Mouse (Mus musculus): Measurements from ENCODE around the gene Ppp2r5b. TPM values are rescaled to one million over a fixed set of nuclear protein-coding genes. Genes with fewer than 3 reads are reported as not detected.

Gene Ppp2r5b
- polyA plus RNA-seq, 1 experiment = 58.7 TPM

GRCm38 (mm10) chr19:6262222-6262621 is 26.6 kb upstream of the Ppp2r5b start:
- 61% methylated on average over 7 of the region's 7 CpGs for WGBS
- Histone ChIP-seq H3K4me3 (replicated peaks; ENCODE audit: extremely low read depth, low read depth, low read length) (no peak overlapping the region), H3K4me1 (ENCODE audit: control insufficient read depth, insufficient read depth, low read length) (no peaks in the 10 kb centered on the region)
- no peak for TF ChIP-seq POLR2A (IDR thresholded peaks at IDR 0.05; ENCODE audit: borderline replicate concordance, extremely low read depth, low read depth, low read length)
- TF ChIP-seq CTCF (IDR thresholded peaks at IDR 0.05; ENCODE audit: insufficient read depth, low read length) = peak; percentile 98
- peak; percentile 71 for DNase-seq

DNA sequence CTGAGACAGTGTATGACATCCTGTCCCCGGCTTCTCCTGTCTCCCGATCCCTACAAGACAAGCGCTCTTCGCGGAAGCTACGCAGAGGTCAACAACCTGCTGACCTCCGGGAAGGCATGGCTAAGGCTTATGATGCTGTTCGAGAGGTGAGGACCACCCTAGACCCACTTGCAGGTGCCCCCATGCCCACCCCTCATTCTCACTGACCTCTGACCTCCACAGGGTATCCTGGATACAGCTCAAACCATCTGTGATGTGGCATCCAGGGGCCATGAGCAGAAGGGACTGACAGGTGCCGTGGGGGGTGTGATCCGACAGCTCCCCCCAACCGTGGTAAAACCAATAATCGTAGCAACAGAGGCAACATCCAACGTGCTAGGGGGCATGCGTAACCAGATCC is 25.7 kb upstream of the Ppp2r5b start:
- no peaks in the 10 kb centered on the region for H3K4me1 ChIP-seq (ENCODE audit: control insufficient read depth, insufficient read depth, low read length)
- TF ChIP-seq CTCF (IDR thresholded peaks at IDR 0.05; ENCODE audit: insufficient read depth, low read length) = no peak
- TF ChIP-seq POLR2A (IDR thresholded peaks at IDR 0.05; ENCODE audit: borderline replicate concordance, extremely low read depth, low read depth, low read length) = no peak
- no peak for DNase-seq
- no peak overlapping the region for H3K4me3 ChIP-seq (replicated peaks; ENCODE audit: extremely low read depth, low read depth, low read length)
- WGBS = 93% methylated on average over 14 of the region's 14 CpGs

DNA sequence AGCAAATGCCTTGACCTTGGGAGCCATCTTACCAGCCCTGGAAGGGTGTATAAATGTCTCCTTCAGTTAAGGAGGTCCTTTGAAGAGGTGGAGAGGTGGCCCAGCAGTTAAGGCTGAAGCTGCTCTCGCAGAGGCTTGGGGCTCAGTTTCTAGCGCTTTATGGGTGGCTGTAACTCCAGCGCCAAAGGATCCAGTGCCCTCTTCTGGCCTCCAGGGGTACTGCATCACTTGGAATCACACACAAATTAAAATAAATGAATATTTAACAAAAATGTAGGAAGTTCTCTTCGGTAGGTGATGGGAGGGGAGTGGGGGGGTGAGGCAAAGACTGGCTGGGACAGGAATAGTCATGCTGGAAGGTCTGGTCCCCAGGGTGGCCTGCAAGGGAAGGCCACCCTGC is 25.3 kb upstream of the Ppp2r5b start:
- no peak for DNase-seq
- TF ChIP-seq POLR2A (IDR thresholded peaks at IDR 0.05; ENCODE audit: borderline replicate concordance, extremely low read depth, low read depth, low read length) (no peak), CTCF (IDR thresholded peaks at IDR 0.05; ENCODE audit: insufficient read depth, low read length) (0 out of 2 replicates have a peak, but pooled peaks have one; percentile 21)
- Histone ChIP-seq H3K4me1 (ENCODE audit: control insufficient read depth, insufficient read depth, low read length) (no peaks in the 10 kb centered on the region), H3K4me3 (replicated peaks; ENCODE audit: extremely low read depth, low read depth, low read length) (no peak overlapping the region)
- 84% methylated on average over 4 of the region's 4 CpGs for whole genome bisulfite sequencing

DNA sequence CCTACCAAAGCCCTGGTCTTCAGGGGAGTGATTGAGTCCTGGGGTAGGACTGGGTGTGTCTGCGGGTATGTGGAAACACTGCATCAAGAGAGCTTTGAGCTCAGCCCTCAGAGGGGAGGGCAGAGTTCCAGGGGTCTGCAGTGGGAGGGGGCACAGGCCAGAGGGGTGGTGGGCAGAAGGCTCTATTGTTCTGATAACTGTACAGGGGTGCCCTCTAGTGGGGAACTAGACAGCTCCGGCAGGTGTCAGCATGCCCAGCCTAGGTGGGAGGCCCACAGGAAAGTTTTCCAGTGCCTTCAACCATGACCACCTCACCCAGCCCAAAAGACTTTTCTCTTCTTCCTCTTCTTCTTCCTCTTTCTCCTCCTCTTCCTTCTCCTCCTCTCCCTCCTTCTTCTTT is 24.8 kb upstream of the Ppp2r5b start:
- peak; percentile 41; the same call in 1 of the 2 replicates for TF ChIP-seq CTCF (IDR thresholded peaks at IDR 0.05; ENCODE audit: insufficient read depth, low read length)
- TF ChIP-seq POLR2A (IDR thresholded peaks at IDR 0.05; ENCODE audit: borderline replicate concordance, extremely low read depth, low read depth, low read length) = no peak
- DNase-seq = no peak

GRCm38 (mm10) chr19:6253021-6253420 is 17.3 kb upstream of the Ppp2r5b start:
- DNase-seq = no peak
- Histone ChIP-seq H3K4me3 (replicated peaks; ENCODE audit: extremely low read depth, low read depth, low read length) (no peak overlapping the region), H3K4me1 (ENCODE audit: control insufficient read depth, insufficient read depth, low read length) (no peaks in the 10 kb centered on the region)
- no peak for TF ChIP-seq CTCF (IDR thresholded peaks at IDR 0.05; ENCODE audit: insufficient read depth, low read length)
- no peak for TF ChIP-seq POLR2A (IDR thresholded peaks at IDR 0.05; ENCODE audit: borderline replicate concordance, extremely low read depth, low read depth, low read length)
- 86% methylated on average over 4 of the region's 4 CpGs for WGBS

More for the DNA sequence above, 24.8 kb upstream of the Ppp2r5b start:
- 65% methylated on average over 2 of the region's 2 CpGs for WGBS
- H3K4me1 ChIP-seq (ENCODE audit: control insufficient read depth, insufficient read depth, low read length) = no peaks in the 10 kb centered on the region
- no peak overlapping the region for H3K4me3 ChIP-seq (replicated peaks; ENCODE audit: extremely low read depth, low read depth, low read length)

- no peak for TF ChIP-seq POLR2A (IDR thresholded peaks at IDR 0.05; ENCODE audit: borderline replicate concordance, extremely low read depth, low read depth, low read length)
- no peak for TF ChIP-seq CTCF (IDR thresholded peaks at IDR 0.05; ENCODE audit: insufficient read depth, low read length)
- Histone ChIP-seq H3K4me1 (ENCODE audit: control insufficient read depth, insufficient read depth, low read length) (no peaks in the 10 kb centered on the region), H3K4me3 (replicated peaks; ENCODE audit: extremely low read depth, low read depth, low read length) (no peak overlapping the region)
- DNase-seq = no peak
- 92% methylated on average over 29 of the region's 29 CpGs for WGBS
Observed at GRCm38 (mm10) chr19:6247526-6248300, 12.0 kb upstream of the Ppp2r5b start.

DNA sequence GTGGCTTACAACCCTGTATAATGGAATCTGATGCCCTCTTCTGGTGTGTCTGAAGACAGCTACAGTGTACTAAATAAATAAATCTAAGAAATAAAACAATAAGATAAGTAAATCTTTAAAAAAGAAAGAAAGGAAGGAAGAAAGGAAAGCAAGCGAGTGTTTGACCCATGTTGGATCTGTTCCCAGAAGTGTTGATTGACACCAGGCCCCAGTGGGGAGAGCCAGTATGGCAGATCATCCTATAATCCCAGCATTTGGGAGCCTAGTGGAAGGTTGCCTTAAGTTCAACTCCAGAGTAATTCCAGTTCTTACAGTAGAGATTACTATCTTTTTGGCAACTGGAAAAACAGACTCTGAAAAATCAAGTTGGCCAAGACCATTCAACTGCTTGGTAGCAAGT is 10.1 kb upstream of the Ppp2r5b start:
- Histone ChIP-seq H3K4me1 (ENCODE audit: control insufficient read depth, insufficient read depth, low read length) (peaks cover 3% of the 10 kb centered on the region; the same call in 1 of the 2 replicates), H3K4me3 (replicated peaks; ENCODE audit: extremely low read depth, low read depth, low read length) (no peak overlapping the region)
- 48% methylated on average over 1 of the region's 1 CpGs for WGBS
- no peak for TF ChIP-seq POLR2A (IDR thresholded peaks at IDR 0.05; ENCODE audit: borderline replicate concordance, extremely low read depth, low read depth, low read length)
- TF ChIP-seq CTCF (IDR thresholded peaks at IDR 0.05; ENCODE audit: insufficient read depth, low read length) = no peak
- DNase-seq = no peak

GRCm38 (mm10) chr19:6243226-6243625 is 7.6 kb upstream of the Ppp2r5b start:
- H3K4me3 ChIP-seq (replicated peaks; ENCODE audit: extremely low read depth, low read depth, low read length) = no peak overlapping the region
- no peak for DNase-seq
- TF ChIP-seq CTCF (IDR thresholded peaks at IDR 0.05; ENCODE audit: insufficient read depth, low read length) = no peak
- peaks cover 3% of the 10 kb centered on the region; the same call in 1 of the 2 replicates for H3K4me1 ChIP-seq (ENCODE audit: control insufficient read depth, insufficient read depth, low read length)
- 69% methylated on average over 5 of the region's 5 CpGs for WGBS

DNA sequence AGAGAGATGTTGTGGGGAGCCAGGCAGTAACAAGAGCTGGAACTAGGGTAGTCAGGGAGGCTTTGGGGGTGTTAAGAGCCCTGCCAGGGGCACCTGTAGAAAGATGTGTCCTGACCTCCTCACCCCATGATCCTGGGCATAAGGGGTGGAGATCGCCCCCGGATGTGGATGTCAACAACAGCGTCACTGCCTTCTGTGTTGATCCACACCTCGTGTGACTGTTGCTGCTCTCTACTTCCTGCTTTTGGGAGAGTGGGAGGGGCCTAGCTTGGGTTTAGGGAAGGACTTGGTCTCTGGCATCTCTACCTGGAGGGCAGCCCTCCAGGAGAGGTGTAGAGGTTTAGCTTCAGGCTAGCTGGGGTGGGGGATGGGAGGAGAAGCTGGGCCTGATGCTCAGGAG is 6.6 kb upstream of the Ppp2r5b start:
- peak overlapping the region; percentile 70 for H3K4me3 ChIP-seq (replicated peaks; ENCODE audit: extremely low read depth, low read depth, low read length)
- peak; percentile 55 for DNase-seq
- WGBS = 0% methylated on average over 4 of the region's 4 CpGs
- peaks cover 3% of the 10 kb centered on the region; the same call in 1 of the 2 replicates for H3K4me1 ChIP-seq (ENCODE audit: control insufficient read depth, insufficient read depth, low read length)
- peak; percentile 68; the same call in 1 of the 2 replicates for TF ChIP-seq POLR2A (IDR thresholded peaks at IDR 0.05; ENCODE audit: borderline replicate concordance, extremely low read depth, low read depth, low read length)
- TF ChIP-seq CTCF (IDR thresholded peaks at IDR 0.05; ENCODE audit: insufficient read depth, low read length) = no peak

All from lung, adult 2 months (tissue).